Mouse (Mus musculus) forebrain, embryonic 15.5 days (tissue): ENCODE data around the gene Msrb1. TPM values are rescaled to one million over a fixed set of nuclear protein-coding genes. Genes with fewer than 3 reads are reported as not detected.
A peak's percentile ranks its signal among the peaks of the same experiment; 100 is the strongest.

Experiments used
- ATAC-seq: fragments of 200-750 bp; cut with Nextera tagmentation; replicated peaks from 2 replicates; pipeline ENCODE4 v1.8.0; 2017; ENCODE audit warnings: mild to moderate bottlenecking, moderate TSS enrichment, moderate library complexity
- H3K27ac ChIP-seq: fragments of 300-500 bp; sonication (generic); replicated peaks from 2 replicates; pipeline ENCODE4 v1.5.1; 2015; ENCODE audit warnings: mild to moderate bottlenecking, inconsistent platforms
- H3K27me3 ChIP-seq: fragments of 300-500 bp; sonication (generic); 2 replicates; pipeline ENCODE4 v1.6.1; 2015; ENCODE audit warnings: inconsistent platforms
- H3K36me3 ChIP-seq: fragments of 300-500 bp; sonication (generic); 2 replicates; pipeline ENCODE4 v1.6.1; 2015; ENCODE audit warnings: mild to moderate bottlenecking, inconsistent platforms
- H3K4me1 ChIP-seq: fragments of 300-500 bp; sonication (generic); 2 replicates; pipeline ENCODE4 v1.6.1; 2015; ENCODE audit warnings: inconsistent platforms
- H3K4me2 ChIP-seq: fragments of 300-500 bp; sonication (generic); replicated peaks from 2 replicates; pipeline ENCODE4 v1.6.1; 2015; ENCODE audit warnings: mild to moderate bottlenecking, inconsistent platforms
- H3K4me3 ChIP-seq: fragments of 300-500 bp; sonication (generic); 2 replicates; pipeline ENCODE4 v1.5.1; 2015; ENCODE audit warnings: mild to moderate bottlenecking, inconsistent platforms
- H3K9ac ChIP-seq: fragments of 300-500 bp; sonication (generic); replicated peaks from 2 replicates; pipeline ENCODE4 v1.6.1; 2015; ENCODE audit warnings: mild to moderate bottlenecking, inconsistent platforms
- H3K9me3 ChIP-seq: fragments of 300-500 bp; sonication (generic); 2 replicates; pipeline ENCODE4 v1.6.1; 2016; ENCODE audit warnings: inconsistent platforms
- whole genome bisulfite sequencing: fragments of 180-500 bp; shearing (Covaris S2); methylation state at CpG from one replicate; pipeline ENCODE4 v1.1.7; 2015; ENCODE audit warnings: mixed read lengths; 5-methylcytosine and 5-hydroxymethylcytosine counted together
- polyA plus RNA-seq: library from polyadenylated mRNA; unstranded; fragments of >200 nt; fragmentation: Nextera tagmentation; extraction: Ambion mirVana; gene quantifications from 2 replicates; pipeline ENCODE4 v1.2.1, GENCODE M21; 2015

Gene Msrb1
- polyA plus RNA-seq, 1 experiment from 2014 or later = 20.5 TPM

DNA sequence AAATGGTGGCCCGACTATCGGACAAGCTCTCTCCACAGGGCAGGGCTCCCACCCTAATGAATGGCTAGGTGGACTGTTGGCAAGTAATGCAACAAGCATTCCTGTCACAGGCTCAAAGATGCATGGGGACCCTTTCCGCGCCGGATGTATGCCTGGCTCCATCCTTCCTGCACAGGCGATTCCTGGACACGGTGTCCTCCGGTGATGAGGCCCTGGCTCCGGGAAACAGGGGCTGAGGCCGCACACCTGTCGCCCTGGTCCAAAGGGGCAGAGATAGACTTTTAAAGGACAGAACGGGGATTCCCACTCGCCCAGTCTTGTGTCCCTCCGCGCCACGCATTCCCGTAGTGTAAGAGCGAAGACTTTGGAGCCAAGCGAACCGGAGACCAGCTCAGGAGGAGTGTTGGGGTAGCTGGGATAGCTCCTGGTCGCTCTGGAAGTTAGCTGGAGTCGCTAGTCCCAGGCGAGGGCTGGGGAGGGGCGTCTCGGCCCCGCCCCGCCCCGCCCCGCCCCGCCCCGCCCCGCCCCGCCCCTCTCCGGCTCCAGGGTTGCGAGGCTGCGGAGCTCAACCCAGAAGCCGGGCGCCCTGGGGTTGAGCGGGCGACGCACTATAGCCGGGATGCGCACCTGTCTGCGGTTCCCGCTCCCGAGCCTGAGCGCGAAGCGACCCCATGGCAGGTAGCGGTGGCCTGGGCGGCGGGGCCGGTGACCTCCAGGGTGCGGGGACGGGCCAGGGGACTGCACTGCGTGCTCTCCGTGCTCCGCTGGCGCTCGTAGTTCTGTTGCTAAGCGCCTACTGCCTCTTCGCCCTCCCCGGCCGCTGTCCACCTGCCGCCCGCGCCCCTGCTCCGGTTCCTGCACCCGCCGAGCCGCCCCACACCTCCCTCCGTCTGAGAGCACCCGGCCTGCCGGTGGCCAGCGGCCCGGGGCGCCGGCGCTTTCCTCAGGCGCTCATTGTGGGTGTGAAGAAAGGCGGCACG, 16.3 kb downstream of the Msrb1 start, which contains the start of gene Hs3st6:
TSS of gene Hs3st6 (plus strand) at position 574 of the 980 bp plus-strand sequence.
- Histone ChIP-seq H3K27ac (no peak within 1 kb of the TSS), H3K4me2 (peak within 1 kb of the TSS; percentile 63), H3K9me3 (no peaks in the 10 kb centered on the region), H3K27me3 (peaks cover 58% of the 10 kb centered on the region), H3K9ac (peak within 1 kb of the TSS; percentile 32; the same call in 1 of the 2 replicates), H3K4me3 (peak within 1 kb of the TSS; percentile 40), H3K4me1 (peaks cover 14% of the 10 kb centered on the region), H3K36me3 (no peaks in the 10 kb centered on the region)
- under 1% methylated on average over 65 of the region's 82 CpGs for WGBS
- ATAC-seq = peak; percentile 73

DNA sequence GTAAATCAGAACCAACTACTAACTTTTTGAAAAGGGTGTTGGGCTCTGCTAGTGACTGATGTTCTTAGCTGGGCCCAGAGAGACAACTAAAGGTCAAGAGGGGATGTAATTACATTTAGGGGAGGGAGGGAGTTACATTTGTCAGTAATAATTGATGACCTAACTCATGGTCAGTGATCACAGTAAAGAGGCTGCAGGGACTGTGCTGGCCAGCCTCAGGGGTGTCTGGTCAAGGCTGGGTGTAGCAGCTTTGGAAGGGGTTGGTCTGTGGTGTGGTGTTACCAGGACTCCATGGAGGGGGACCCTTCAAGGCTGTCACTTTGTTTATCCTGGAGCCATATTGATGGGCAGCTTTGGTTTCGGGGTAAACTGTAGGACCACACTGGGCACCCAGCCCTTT, 21.0 kb downstream of the Msrb1 start:
- WGBS = 87% methylated on average over 1 of the region's 1 CpGs
- H3K4me2 ChIP-seq = no peak overlapping the region
- no peaks in the 10 kb centered on the region for H3K9me3 ChIP-seq
- peaks cover 34% of the 10 kb centered on the region for H3K27me3 ChIP-seq
- peaks cover 10% of the 10 kb centered on the region for H3K4me1 ChIP-seq
- no peak for ATAC-seq
- no peak overlapping the region for H3K4me3 ChIP-seq
- no peak overlapping the region for H3K27ac ChIP-seq
- H3K36me3 ChIP-seq = no peaks in the 10 kb centered on the region
- no peak overlapping the region for H3K9ac ChIP-seq

- WGBS = 55% methylated on average over 5 of the region's 5 CpGs
- no peaks in the 10 kb centered on the region for H3K4me1 ChIP-seq
- H3K9ac ChIP-seq = no peak overlapping the region
- H3K4me2 ChIP-seq = no peak overlapping the region
- H3K27ac ChIP-seq = no peak overlapping the region
- H3K27me3 ChIP-seq = no peaks in the 10 kb centered on the region; the same call in 1 of the 2 replicates
- H3K9me3 ChIP-seq = no peaks in the 10 kb centered on the region
- no peaks in the 10 kb centered on the region for H3K36me3 ChIP-seq
- H3K4me3 ChIP-seq = no peak overlapping the region
- ATAC-seq = no peak
Measured at GRCm38 (mm10) chr17:24761121-24761520, 24.7 kb downstream of the Msrb1 start.

DNA sequence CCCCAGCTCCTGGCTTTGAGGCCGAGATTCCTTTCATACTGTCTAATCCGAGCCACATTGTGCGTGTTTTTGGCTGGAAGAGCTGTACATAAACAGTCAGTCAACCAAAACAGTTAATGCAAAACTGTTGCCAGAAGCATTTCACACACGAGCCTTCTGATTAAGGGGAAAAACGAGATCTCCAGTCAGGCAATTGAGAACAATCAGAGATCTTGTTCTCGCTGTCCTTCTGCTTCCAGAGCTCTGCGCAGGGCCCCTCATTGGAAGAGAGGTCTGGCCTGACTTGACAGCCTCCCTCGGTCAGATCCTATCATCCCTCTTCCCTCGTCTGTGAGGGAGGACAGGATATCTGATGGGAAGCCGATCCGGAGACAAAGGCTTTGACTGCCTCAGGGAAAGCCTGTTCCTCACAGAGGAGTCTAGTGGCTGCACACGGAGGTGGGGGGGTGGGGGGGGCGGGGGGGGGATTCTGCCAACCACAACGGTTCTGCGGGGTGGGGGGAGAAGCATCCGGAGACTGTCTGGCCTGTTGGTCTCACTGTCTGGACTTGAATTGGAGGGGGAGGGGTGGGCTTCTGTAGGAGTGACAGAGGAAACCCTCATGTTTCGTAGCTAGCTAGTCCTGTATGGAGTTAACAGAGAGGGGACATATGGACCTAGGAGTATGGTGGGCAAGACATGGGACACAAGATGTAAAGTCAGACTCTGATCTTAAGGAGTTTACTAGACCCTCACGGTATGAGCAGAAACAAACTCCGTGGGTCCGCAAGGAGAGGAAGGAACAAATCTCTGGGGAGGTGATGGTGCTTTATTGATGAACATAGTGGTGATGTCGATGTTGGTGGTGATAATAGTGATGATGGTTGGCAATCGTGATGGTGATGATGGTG, 28.8 kb downstream of the Msrb1 start:
- WGBS = 51% methylated on average over 22 of the region's 22 CpGs
- no peaks in the 10 kb centered on the region for H3K9me3 ChIP-seq
- H3K4me3 ChIP-seq = no peak overlapping the region
- H3K36me3 ChIP-seq = no peaks in the 10 kb centered on the region
- ATAC-seq = no peak
- H3K4me2 ChIP-seq = no peak overlapping the region
- H3K27me3 ChIP-seq = no peaks in the 10 kb centered on the region
- H3K4me1 ChIP-seq = no peaks in the 10 kb centered on the region
- H3K27ac ChIP-seq = no peak overlapping the region
- no peak overlapping the region for H3K9ac ChIP-seq

GRCm38 (mm10) chr17:24766266-24766875, 29.9 kb downstream of the Msrb1 start:
- Histone ChIP-seq H3K9me3 (no peaks in the 10 kb centered on the region), H3K27ac (no peak overlapping the region), H3K27me3 (no peaks in the 10 kb centered on the region), H3K4me1 (no peaks in the 10 kb centered on the region), H3K4me3 (no peak overlapping the region), H3K36me3 (no peaks in the 10 kb centered on the region), H3K9ac (no peak overlapping the region), H3K4me2 (no peak overlapping the region)
- ATAC-seq = no peak
- WGBS = 25% methylated on average over 12 of the region's 12 CpGs

DNA sequence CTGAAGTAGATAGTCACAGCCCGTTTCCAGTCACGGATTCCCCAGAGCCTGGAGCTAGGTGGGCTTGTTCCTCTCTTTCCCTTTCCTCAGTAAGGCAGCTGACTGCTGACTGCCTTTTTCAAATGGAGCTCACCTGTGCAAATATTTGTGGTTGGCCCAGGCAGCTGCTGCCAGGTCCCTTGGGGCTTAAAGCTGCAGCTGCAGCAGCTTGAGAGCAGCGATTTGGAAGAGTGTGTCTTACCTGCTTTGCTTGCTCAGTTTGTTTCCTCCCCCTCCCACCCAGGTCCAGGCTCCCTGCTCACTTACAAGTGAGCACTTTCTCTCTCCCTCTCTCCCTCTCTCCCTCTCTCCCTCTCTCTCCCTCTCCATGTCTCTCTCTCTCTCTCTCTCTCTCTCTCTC, 32.7 kb downstream of the Msrb1 start:
- Histone ChIP-seq H3K9ac (no peak overlapping the region), H3K36me3 (no peaks in the 10 kb centered on the region), H3K4me3 (no peak overlapping the region), H3K4me1 (no peaks in the 10 kb centered on the region), H3K4me2 (no peak overlapping the region), H3K27ac (no peak overlapping the region), H3K27me3 (no peaks in the 10 kb centered on the region), H3K9me3 (no peaks in the 10 kb centered on the region)
- no peak for ATAC-seq
- 40% methylated on average over 3 of the region's 3 CpGs for WGBS

GRCm38 (mm10) chr17:24773241-24773640, 36.8 kb downstream of the Msrb1 start:
- H3K27me3 ChIP-seq = no peaks in the 10 kb centered on the region
- H3K27ac ChIP-seq = no peak overlapping the region
- H3K9me3 ChIP-seq = no peaks in the 10 kb centered on the region
- H3K4me1 ChIP-seq = no peaks in the 10 kb centered on the region
- H3K9ac ChIP-seq = no peak overlapping the region
- 82% methylated on average over 5 of the region's 5 CpGs for WGBS
- ATAC-seq = no peak
- no peak overlapping the region for H3K4me2 ChIP-seq
- H3K4me3 ChIP-seq = no peak overlapping the region
- no peaks in the 10 kb centered on the region for H3K36me3 ChIP-seq

- WGBS = 78% methylated on average over 8 of the region's 8 CpGs
- Histone ChIP-seq H3K36me3 (no peaks in the 10 kb centered on the region), H3K27me3 (no peaks in the 10 kb centered on the region), H3K4me1 (no peaks in the 10 kb centered on the region), H3K9ac (no peak overlapping the region), H3K27ac (no peak overlapping the region), H3K4me2 (no peak overlapping the region), H3K4me3 (no peak overlapping the region), H3K9me3 (no peaks in the 10 kb centered on the region)
- no peak for ATAC-seq
Measured at GRCm38 (mm10) chr17:24775173-24775572, 38.7 kb downstream of the Msrb1 start.

- H3K36me3 ChIP-seq = no peaks in the 10 kb centered on the region
- WGBS = 77% methylated on average over 2 of the region's 2 CpGs
- no peak for ATAC-seq
- H3K27ac ChIP-seq = no peak overlapping the region
- no peaks in the 10 kb centered on the region for H3K27me3 ChIP-seq
- no peaks in the 10 kb centered on the region for H3K9me3 ChIP-seq
- no peak overlapping the region for H3K4me2 ChIP-seq
- H3K4me3 ChIP-seq = no peak overlapping the region
- H3K9ac ChIP-seq = no peak overlapping the region
- H3K4me1 ChIP-seq = no peaks in the 10 kb centered on the region
Measured at GRCm38 (mm10) chr17:24777073-24777472, 40.6 kb downstream of the Msrb1 start.

GRCm38 (mm10) chr17:24780821-24781220, 44.4 kb downstream of the Msrb1 start:
- Histone ChIP-seq H3K4me2 (no peak overlapping the region), H3K9me3 (no peaks in the 10 kb centered on the region), H3K4me3 (no peak overlapping the region), H3K36me3 (no peaks in the 10 kb centered on the region), H3K4me1 (no peaks in the 10 kb centered on the region), H3K27ac (no peak overlapping the region), H3K9ac (no peak overlapping the region), H3K27me3 (no peaks in the 10 kb centered on the region; the same call in none of the 2 replicates)
- ATAC-seq = no peak
- WGBS = 88% methylated on average over 2 of the region's 2 CpGs

GRCm38 (mm10) chr17:24792190-24792589, 55.7 kb downstream of the Msrb1 start:
- H3K4me1 ChIP-seq = no peaks in the 10 kb centered on the region
- 80% methylated on average over 8 of the region's 8 CpGs for WGBS
- H3K4me2 ChIP-seq = no peak overlapping the region
- no peak overlapping the region for H3K9ac ChIP-seq
- no peaks in the 10 kb centered on the region for H3K36me3 ChIP-seq
- H3K9me3 ChIP-seq = no peaks in the 10 kb centered on the region
- no peak overlapping the region for H3K27ac ChIP-seq
- H3K4me3 ChIP-seq = no peak overlapping the region
- H3K27me3 ChIP-seq = no peaks in the 10 kb centered on the region
- no peak for ATAC-seq
